Mouse (Mus musculus): ENCODE data around the gene Tspan5. TPM values are rescaled to one million over a fixed set of nuclear protein-coding genes. Genes with fewer than 3 reads are reported as not detected.

Tspan5 gene
- polyA plus RNA-seq, 1 experiment from 2014 or later: 7.4 TPM

DNA sequence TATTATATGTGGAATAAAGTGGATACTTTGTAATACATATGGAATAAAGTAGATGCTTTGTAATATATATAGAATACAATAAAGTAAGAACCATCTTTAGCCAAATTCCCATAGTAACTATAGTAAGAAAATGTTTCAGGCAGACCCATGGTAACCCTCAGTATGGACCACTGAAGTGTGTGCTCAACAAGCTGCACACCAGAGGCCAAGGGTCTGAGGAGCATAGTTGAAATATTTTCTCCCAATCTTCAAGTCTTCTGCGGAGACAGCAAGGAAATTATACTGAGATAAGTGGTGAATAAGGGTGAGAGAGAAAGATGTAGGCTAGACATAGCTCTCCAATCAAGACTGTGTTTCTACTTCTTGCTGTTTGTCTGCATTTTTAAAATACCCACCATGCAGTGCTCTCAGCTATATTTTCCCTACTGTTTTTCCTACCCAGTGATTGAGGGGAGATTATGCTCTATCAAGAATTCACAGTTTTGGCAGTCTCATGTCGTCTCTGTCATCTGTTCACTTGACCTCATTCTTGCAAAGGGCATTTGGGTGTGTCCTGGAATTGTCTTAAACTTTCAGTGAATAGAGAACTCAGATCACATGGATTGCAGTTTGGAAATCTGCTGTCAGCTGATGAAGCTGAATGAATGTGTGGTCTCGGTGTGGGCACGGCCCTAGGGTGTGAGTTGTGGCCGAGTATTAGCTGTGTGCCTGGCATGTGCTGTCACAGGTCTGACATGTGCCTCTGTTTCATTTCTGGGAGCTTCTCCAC lies 75.1 kb downstream of the Tspan5 start:
- no peaks in the 10 kb centered on the region for H3K9me3 ChIP-seq (ENCODE audit: control insufficient read depth)
- no peaks in the 10 kb centered on the region for H3K36me3 ChIP-seq (ENCODE audit: control insufficient read depth, insufficient read depth)
- no peaks in the 10 kb centered on the region for H3K4me1 ChIP-seq (replicated peaks; ENCODE audit: control insufficient read depth, insufficient read depth, low read length)
- H3K9ac ChIP-seq (ENCODE audit: low read depth, low read length): no peak overlapping the region
- WGBS: 57% methylated on average over 5 of the region's 5 CpGs
- no peak overlapping the region for H3K4me3 ChIP-seq (ENCODE audit: low read depth, low read length)
- no peak overlapping the region for H3K4me2 ChIP-seq (replicated peaks; ENCODE audit: low read depth)
- TF ChIP-seq CTCF (IDR thresholded peaks at IDR 0.05; ENCODE audit: low read depth): no peak
- H3K27ac ChIP-seq (ENCODE audit: low read depth, low read length): no peak overlapping the region
- H3K27me3 ChIP-seq (replicated peaks; ENCODE audit: control insufficient read depth, insufficient read depth, low read length): no peaks in the 10 kb centered on the region
- ATAC-seq: no peak

DNA sequence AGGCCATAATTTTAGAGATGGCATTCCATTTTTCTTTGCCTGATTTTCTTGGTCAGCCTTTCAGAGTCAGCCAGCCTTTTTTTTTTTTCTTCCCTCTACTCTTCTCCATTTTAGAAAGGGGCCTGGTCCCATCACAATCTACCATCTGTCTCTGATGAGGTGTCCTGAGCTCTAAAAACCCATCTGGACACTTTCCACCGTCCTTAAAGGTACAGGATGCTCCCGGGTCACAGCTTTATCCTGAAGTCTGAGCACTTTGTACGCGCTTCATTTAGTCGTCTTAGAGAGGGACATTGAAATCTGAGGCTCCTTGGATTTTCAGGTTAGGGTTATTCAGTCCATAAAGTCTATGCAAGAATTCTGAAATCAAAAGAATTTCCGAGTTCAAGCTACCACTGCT lies 77.9 kb downstream of the Tspan5 start:
- Histone ChIP-seq H3K4me1 (replicated peaks; ENCODE audit: control insufficient read depth, insufficient read depth, low read length) (no peaks in the 10 kb centered on the region), H3K27me3 (replicated peaks; ENCODE audit: control insufficient read depth, insufficient read depth, low read length) (no peaks in the 10 kb centered on the region), H3K9me3 (ENCODE audit: control insufficient read depth) (no peaks in the 10 kb centered on the region), H3K4me2 (replicated peaks; ENCODE audit: low read depth) (no peak overlapping the region), H3K36me3 (ENCODE audit: control insufficient read depth, insufficient read depth) (no peaks in the 10 kb centered on the region), H3K27ac (ENCODE audit: low read depth, low read length) (no peak overlapping the region), H3K9ac (ENCODE audit: low read depth, low read length) (no peak overlapping the region), H3K4me3 (ENCODE audit: low read depth, low read length) (no peak overlapping the region)
- WGBS: 80% methylated on average over 6 of the region's 6 CpGs
- no peak for TF ChIP-seq CTCF (IDR thresholded peaks at IDR 0.05; ENCODE audit: low read depth)
- ATAC-seq: no peak

DNA sequence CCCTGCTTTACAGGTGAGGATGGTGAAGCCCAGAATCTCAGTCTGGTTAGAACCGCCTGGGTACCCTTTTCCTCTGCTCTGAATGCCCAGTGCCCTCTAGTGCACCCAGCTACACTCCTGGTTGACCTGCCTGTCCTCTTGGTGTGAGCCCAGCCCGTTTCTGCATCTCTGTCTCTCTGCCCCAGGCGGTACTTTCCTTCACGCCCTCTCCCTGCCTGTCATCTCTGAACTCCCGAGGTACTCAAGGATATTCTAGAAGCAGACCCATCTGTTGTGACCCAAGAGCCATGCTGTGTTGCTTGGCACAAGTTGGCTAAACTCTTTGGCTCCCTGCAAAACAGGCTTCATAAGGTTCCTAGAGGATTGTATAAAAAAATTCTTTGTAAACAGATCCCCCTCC lies 78.3 kb downstream of the Tspan5 start:
- TF ChIP-seq CTCF (IDR thresholded peaks at IDR 0.05; ENCODE audit: low read depth): no peak
- H3K9me3 ChIP-seq (ENCODE audit: control insufficient read depth): no peaks in the 10 kb centered on the region
- H3K4me2 ChIP-seq (replicated peaks; ENCODE audit: low read depth): no peak overlapping the region
- no peak overlapping the region for H3K4me3 ChIP-seq (ENCODE audit: low read depth, low read length)
- no peak for ATAC-seq
- H3K9ac ChIP-seq (ENCODE audit: low read depth, low read length): no peak overlapping the region
- H3K36me3 ChIP-seq (ENCODE audit: control insufficient read depth, insufficient read depth): no peaks in the 10 kb centered on the region
- H3K4me1 ChIP-seq (replicated peaks; ENCODE audit: control insufficient read depth, insufficient read depth, low read length): no peaks in the 10 kb centered on the region
- no peaks in the 10 kb centered on the region for H3K27me3 ChIP-seq (replicated peaks; ENCODE audit: control insufficient read depth, insufficient read depth, low read length)
- H3K27ac ChIP-seq (ENCODE audit: low read depth, low read length): no peak overlapping the region
- WGBS: 78% methylated on average over 5 of the region's 5 CpGs

DNA sequence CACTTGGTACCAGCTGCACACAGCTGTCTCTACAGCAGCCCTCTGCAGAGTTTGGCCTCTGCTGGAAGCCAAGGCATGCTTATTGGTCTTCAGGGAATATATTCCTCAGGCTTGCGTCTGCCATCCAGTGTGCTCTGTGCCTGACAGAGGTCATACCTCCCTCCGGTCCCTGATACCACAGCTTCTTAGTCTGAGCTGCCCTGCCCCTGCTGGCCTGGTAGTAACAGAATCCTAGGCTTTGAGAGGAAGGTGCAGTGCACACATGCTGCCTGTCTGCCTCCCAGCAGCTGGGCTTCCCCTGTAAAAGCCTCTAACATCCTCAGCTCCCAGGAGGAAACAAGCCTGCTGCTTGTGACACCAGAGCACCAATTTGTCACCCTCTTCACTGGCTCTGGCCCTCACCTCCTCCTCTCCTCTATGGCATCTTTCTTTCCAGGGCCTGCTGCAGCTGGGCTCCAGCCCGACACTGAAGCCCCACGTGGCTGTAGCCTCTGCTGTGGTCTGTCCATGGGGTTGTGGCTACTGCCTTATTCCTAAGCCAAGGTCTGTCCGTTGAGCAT lies 80.0 kb downstream of the Tspan5 start:
- Histone ChIP-seq H3K9me3 (ENCODE audit: control insufficient read depth) (no peaks in the 10 kb centered on the region), H3K4me2 (replicated peaks; ENCODE audit: low read depth) (no peak overlapping the region), H3K27ac (ENCODE audit: low read depth, low read length) (no peak overlapping the region), H3K36me3 (ENCODE audit: control insufficient read depth, insufficient read depth) (no peaks in the 10 kb centered on the region), H3K4me1 (replicated peaks; ENCODE audit: control insufficient read depth, insufficient read depth, low read length) (no peaks in the 10 kb centered on the region), H3K27me3 (replicated peaks; ENCODE audit: control insufficient read depth, insufficient read depth, low read length) (no peaks in the 10 kb centered on the region), H3K9ac (ENCODE audit: low read depth, low read length) (no peak overlapping the region), H3K4me3 (ENCODE audit: low read depth, low read length) (no peak overlapping the region)
- TF ChIP-seq CTCF (IDR thresholded peaks at IDR 0.05; ENCODE audit: low read depth): 0 out of 2 replicates have a peak, but pooled peaks have one; percentile 28
- 62% methylated on average over 5 of the region's 5 CpGs for WGBS
- ATAC-seq: no peak

DNA sequence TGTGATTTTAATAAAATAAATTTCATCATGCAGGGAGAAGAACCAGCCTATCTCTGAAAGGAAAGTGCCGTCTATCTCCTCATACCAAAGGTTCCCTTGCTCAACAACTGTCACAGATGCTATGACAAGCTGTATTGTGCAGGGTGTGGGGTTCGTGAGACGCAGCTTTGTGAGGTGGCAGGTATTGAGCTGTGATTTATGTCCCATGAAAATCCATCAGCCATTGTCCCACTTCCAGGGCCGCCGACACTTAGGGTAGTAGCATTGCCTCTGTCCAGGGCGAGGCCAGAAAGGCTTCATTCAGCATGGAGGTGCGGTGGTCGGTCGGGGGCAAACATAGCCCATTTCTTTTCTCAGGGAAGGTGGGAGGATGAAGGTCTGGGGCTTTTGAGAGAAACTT lies 81.9 kb downstream of the Tspan5 start:
- H3K4me2 ChIP-seq (replicated peaks; ENCODE audit: low read depth): no peak overlapping the region
- H3K9ac ChIP-seq (ENCODE audit: low read depth, low read length): no peak overlapping the region
- TF ChIP-seq CTCF (IDR thresholded peaks at IDR 0.05; ENCODE audit: low read depth): no peak
- H3K9me3 ChIP-seq (ENCODE audit: control insufficient read depth): no peaks in the 10 kb centered on the region
- no peak for ATAC-seq
- no peak overlapping the region for H3K27ac ChIP-seq (ENCODE audit: low read depth, low read length)
- whole genome bisulfite sequencing: 84% methylated on average over 9 of the region's 9 CpGs
- no peaks in the 10 kb centered on the region for H3K4me1 ChIP-seq (replicated peaks; ENCODE audit: control insufficient read depth, insufficient read depth, low read length)
- H3K4me3 ChIP-seq (ENCODE audit: low read depth, low read length): no peak overlapping the region
- H3K27me3 ChIP-seq (replicated peaks; ENCODE audit: control insufficient read depth, insufficient read depth, low read length): no peaks in the 10 kb centered on the region
- no peaks in the 10 kb centered on the region for H3K36me3 ChIP-seq (ENCODE audit: control insufficient read depth, insufficient read depth)

DNA sequence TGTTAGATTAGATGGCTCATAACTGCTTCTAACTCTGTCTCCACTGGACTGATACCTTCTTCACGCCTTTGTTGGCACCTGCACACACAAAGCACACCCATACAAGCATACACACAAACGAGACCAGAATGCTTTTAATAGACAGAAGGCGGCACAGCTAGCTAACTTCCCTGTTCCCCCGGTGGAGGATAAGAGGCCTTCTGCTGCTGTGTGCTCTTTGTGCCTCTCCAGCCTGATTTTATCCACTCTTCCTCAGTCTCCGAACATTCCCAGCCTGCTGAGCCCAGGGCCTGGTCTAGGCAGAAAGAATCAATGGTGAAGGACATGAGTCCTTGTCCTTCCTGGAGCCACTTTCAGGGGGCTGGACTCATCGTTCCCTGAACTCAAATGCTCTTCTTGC lies 83.3 kb downstream of the Tspan5 start:
- Histone ChIP-seq H3K4me3 (ENCODE audit: low read depth, low read length) (no peak overlapping the region), H3K9me3 (ENCODE audit: control insufficient read depth) (no peaks in the 10 kb centered on the region), H3K4me1 (replicated peaks; ENCODE audit: control insufficient read depth, insufficient read depth, low read length) (no peaks in the 10 kb centered on the region), H3K27me3 (replicated peaks; ENCODE audit: control insufficient read depth, insufficient read depth, low read length) (no peaks in the 10 kb centered on the region), H3K9ac (ENCODE audit: low read depth, low read length) (no peak overlapping the region), H3K36me3 (ENCODE audit: control insufficient read depth, insufficient read depth) (no peaks in the 10 kb centered on the region), H3K27ac (ENCODE audit: low read depth, low read length) (no peak overlapping the region), H3K4me2 (replicated peaks; ENCODE audit: low read depth) (no peak overlapping the region)
- no peak for TF ChIP-seq CTCF (IDR thresholded peaks at IDR 0.05; ENCODE audit: low read depth)
- no peak for ATAC-seq
- WGBS: 89% methylated on average over 6 of the region's 6 CpGs

Data from intestine, postnatal 0 days (tissue).